Mouse (Mus musculus): ENCODE results near the gene Hydin.

DNA sequence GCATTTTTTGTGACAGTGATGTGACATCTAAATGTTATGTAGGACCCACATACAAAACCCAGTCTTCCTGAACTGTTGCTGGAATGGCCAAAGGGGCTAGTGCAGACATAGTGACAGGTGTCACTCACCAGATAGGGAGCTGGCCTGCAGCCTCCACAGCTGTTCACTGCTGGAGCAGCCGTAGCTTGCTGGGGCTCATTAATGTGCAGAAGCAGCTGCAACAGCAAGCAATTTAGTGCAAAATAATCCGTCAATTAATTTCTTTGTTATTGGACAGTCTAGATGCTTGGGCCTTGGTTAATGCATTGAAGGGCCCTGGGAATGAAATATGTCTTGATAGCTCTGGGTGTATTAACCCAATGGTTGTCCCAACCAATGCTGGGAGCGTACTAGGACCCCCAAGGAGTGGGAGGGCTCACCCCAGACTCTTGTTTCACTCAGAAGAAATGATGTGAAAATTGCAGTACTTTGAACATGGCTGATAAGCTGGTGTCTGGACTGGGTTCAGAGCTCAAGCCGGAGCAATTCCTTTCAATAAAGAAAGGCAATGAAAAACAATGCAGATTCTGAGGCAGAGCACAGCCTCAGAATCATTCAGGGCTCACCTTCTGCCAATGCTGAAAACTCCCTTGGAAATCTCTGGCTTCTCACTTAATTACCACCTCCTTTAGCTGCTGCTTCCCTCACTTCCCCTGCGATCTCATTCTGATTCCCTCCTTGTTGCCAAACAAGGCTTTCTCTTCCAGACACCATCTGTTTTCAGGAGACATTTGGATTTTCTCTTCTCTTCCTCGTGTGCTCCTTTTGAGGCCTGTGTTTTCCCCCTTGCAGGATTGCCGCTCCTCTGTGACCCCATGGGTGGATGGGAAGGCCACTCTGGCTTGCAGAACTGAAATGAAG, 24.2 kb upstream of the Hydin start:
- TF ChIP-seq CTCF (conservative IDR thresholded peaks at IDR 0.05; ENCODE audit: insufficient read depth, insufficient read length, low read depth, low read length) (no peak), POLR2A (IDR thresholded peaks at IDR 0.05; ENCODE audit: low read depth, low read length) (no peak)
